Mouse (Mus musculus): ENCODE measurements around the gene Spop. TPM values are rescaled to one million over a fixed set of nuclear protein-coding genes. Genes with fewer than 3 reads are reported as not detected.

The Spop gene
- polyA plus RNA-seq, 1 experiment from 2014 or later, result 140 TPM

- Histone ChIP-seq H3K9me3 (ENCODE audit: low read length) (no peaks in the 10 kb centered on the region), H3K4me1 (ENCODE audit: insufficient read depth, low read depth, low read length) (peaks cover 10% of the 10 kb centered on the region; the same call in 1 of the 2 replicates), H3K36me3 (ENCODE audit: insufficient read depth, low read length) (peaks cover 7% of the 10 kb centered on the region), H3K27ac (ENCODE audit: low read length) (no peak overlapping the region), H3K4me3 (ENCODE audit: low read depth, low read length) (no peak overlapping the region), H3K4me2 (replicated peaks; ENCODE audit: low read depth, low read length) (no peak overlapping the region), H3K9ac (replicated peaks; ENCODE audit: low read depth) (no peak overlapping the region), H3K27me3 (replicated peaks; ENCODE audit: insufficient read depth, low read length) (no peaks in the 10 kb centered on the region)
- DNase-seq (ENCODE audit: low spot score) (no peak), ATAC-seq (no peak)
- TF ChIP-seq EP300 (IDR thresholded peaks at IDR 0.05), result no peak
- TF ChIP-seq CTCF (IDR thresholded peaks at IDR 0.05), result no peak
- WGBS, result 94% methylated on average over 8 of the region's 8 CpGs
Observed at GRCm38 (mm10) chr11:95368231-95368823, 45.6 kb upstream of the Spop start.

DNA sequence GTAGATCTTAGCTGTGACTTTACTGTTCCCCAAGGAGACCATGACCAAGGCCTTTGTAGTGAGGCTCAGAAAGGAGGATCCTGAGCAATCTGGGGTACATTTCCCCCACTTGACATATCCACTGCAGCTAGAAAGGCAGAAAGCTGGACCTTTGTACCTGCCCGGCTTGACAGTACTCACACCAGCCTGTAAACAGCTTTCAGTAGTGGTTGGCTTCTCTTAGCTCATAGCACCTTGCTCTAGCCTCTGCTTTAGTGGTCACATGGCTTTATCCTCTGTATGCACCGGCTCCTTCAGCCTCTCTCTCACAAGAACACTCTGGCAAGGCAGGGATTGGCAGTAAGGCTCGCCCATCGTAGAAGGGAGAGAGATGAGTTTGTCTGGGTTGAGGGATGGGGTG lies 45.0 kb upstream of the Spop start:
- H3K9ac ChIP-seq (replicated peaks; ENCODE audit: low read depth), result no peak overlapping the region
- H3K9me3 ChIP-seq (ENCODE audit: low read length), result no peaks in the 10 kb centered on the region
- no peak overlapping the region for H3K27ac ChIP-seq (ENCODE audit: low read length)
- 82% methylated on average over 4 of the region's 4 CpGs for WGBS
- ATAC-seq, result no peak
- no peaks in the 10 kb centered on the region for H3K27me3 ChIP-seq (replicated peaks; ENCODE audit: insufficient read depth, low read length)
- no peak for DNase-seq (ENCODE audit: low spot score)
- peaks cover 9% of the 10 kb centered on the region for H3K36me3 ChIP-seq (ENCODE audit: insufficient read depth, low read length)
- H3K4me2 ChIP-seq (replicated peaks; ENCODE audit: low read depth, low read length), result no peak overlapping the region
- H3K4me1 ChIP-seq (ENCODE audit: insufficient read depth, low read depth, low read length), result peaks cover 10% of the 10 kb centered on the region; the same call in 1 of the 2 replicates
- no peak for TF ChIP-seq EP300 (IDR thresholded peaks at IDR 0.05)
- no peak for TF ChIP-seq CTCF (IDR thresholded peaks at IDR 0.05)
- no peak overlapping the region for H3K4me3 ChIP-seq (ENCODE audit: low read depth, low read length)

- DNase-seq (ENCODE audit: low spot score) (peak; percentile 86), ATAC-seq (peak; percentile 74)
- WGBS, result 63% methylated on average over 15 of the region's 15 CpGs
- peaks cover 10% of the 10 kb centered on the region; the same call in 1 of the 2 replicates for H3K4me1 ChIP-seq (ENCODE audit: insufficient read depth, low read depth, low read length)
- H3K9me3 ChIP-seq (ENCODE audit: low read length), result no peaks in the 10 kb centered on the region
- H3K4me2 ChIP-seq (replicated peaks; ENCODE audit: low read depth, low read length), result no peak overlapping the region
- no peaks in the 10 kb centered on the region for H3K27me3 ChIP-seq (replicated peaks; ENCODE audit: insufficient read depth, low read length)
- no peak overlapping the region for H3K9ac ChIP-seq (replicated peaks; ENCODE audit: low read depth)
- H3K27ac ChIP-seq (ENCODE audit: low read length), result peak overlapping the region; percentile 38; the same call in 1 of the 2 replicates
- no peak overlapping the region for H3K4me3 ChIP-seq (ENCODE audit: low read depth, low read length)
- H3K36me3 ChIP-seq (ENCODE audit: insufficient read depth, low read length), result peaks cover 17% of the 10 kb centered on the region
- TF ChIP-seq EP300 (IDR thresholded peaks at IDR 0.05), result no peak
- no peak for TF ChIP-seq CTCF (IDR thresholded peaks at IDR 0.05)
Observed at GRCm38 (mm10) chr11:95369964-95370890, 43.7 kb upstream of the Spop start.

- H3K4me1 ChIP-seq (ENCODE audit: insufficient read depth, low read depth, low read length), result peaks cover 10% of the 10 kb centered on the region; the same call in 1 of the 2 replicates
- 93% methylated on average over 7 of the region's 7 CpGs for WGBS
- H3K4me2 ChIP-seq (replicated peaks; ENCODE audit: low read depth, low read length), result no peak overlapping the region
- ATAC-seq (no peak), DNase-seq (ENCODE audit: low spot score) (no peak)
- H3K4me3 ChIP-seq (ENCODE audit: low read depth, low read length), result no peak overlapping the region
- peaks cover 21% of the 10 kb centered on the region for H3K36me3 ChIP-seq (ENCODE audit: insufficient read depth, low read length)
- H3K9me3 ChIP-seq (ENCODE audit: low read length), result no peaks in the 10 kb centered on the region
- H3K9ac ChIP-seq (replicated peaks; ENCODE audit: low read depth), result no peak overlapping the region
- H3K27ac ChIP-seq (ENCODE audit: low read length), result no peak overlapping the region
- H3K27me3 ChIP-seq (replicated peaks; ENCODE audit: insufficient read depth, low read length), result no peaks in the 10 kb centered on the region
- TF ChIP-seq CTCF (IDR thresholded peaks at IDR 0.05) (no peak), EP300 (IDR thresholded peaks at IDR 0.05) (no peak)
Observed at GRCm38 (mm10) chr11:95371182-95371581, 42.7 kb upstream of the Spop start.

DNA sequence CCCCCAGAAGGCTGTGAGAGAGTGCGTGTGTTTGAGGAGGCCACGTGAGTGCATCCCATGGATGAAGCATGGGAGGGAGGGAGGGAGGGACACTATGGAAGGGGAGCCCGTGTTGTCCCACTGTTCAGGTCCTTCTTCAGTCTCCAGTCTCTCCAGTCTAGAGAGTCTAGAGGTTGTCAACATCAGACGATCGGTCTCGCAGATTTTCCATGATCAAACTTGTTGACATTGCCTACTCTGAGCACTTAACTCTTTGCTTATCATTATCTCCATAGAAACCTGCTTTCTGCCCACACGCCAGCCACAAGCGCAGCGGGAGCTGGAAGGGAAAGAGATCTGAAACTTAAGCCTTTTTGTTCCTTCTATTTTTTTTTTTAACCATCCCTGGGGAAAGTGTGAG lies 35.0 kb upstream of the Spop start:
- Histone ChIP-seq H3K4me1 (ENCODE audit: insufficient read depth, low read depth, low read length) (no peaks in the 10 kb centered on the region), H3K4me3 (ENCODE audit: low read depth, low read length) (no peak overlapping the region), H3K27ac (ENCODE audit: low read length) (no peak overlapping the region), H3K27me3 (replicated peaks; ENCODE audit: insufficient read depth, low read length) (no peaks in the 10 kb centered on the region), H3K9me3 (ENCODE audit: low read length) (no peaks in the 10 kb centered on the region), H3K9ac (replicated peaks; ENCODE audit: low read depth) (no peak overlapping the region), H3K4me2 (replicated peaks; ENCODE audit: low read depth, low read length) (no peak overlapping the region), H3K36me3 (ENCODE audit: insufficient read depth, low read length) (peaks cover 25% of the 10 kb centered on the region)
- ATAC-seq, result no peak
- DNase-seq (ENCODE audit: low spot score), result no peak
- TF ChIP-seq EP300 (IDR thresholded peaks at IDR 0.05), result no peak
- TF ChIP-seq CTCF (IDR thresholded peaks at IDR 0.05), result no peak
- WGBS, result 56% methylated on average over 9 of the region's 9 CpGs

DNA sequence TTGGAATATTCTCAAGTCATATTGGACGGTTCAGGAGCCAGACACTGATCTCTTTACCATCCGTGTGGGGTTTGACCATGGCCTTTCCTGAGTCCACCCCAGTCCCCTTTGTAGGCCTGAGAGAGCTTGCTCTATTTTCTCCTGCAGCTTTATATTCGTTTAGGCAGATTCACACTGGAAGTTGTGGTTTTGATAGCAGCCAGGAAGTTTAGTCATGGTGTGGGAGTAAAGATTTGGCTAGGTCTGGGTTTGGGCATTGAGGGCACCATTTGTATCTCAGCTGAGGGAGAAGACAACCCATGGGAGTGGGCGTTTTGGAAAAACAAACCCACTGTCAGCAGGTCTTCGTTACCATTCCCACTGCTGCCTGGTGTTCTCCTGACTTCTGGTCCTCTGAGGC lies 34.3 kb upstream of the Spop start:
- DNase-seq (ENCODE audit: low spot score) (no peak), ATAC-seq (no peak)
- TF ChIP-seq CTCF (IDR thresholded peaks at IDR 0.05) (no peak), EP300 (IDR thresholded peaks at IDR 0.05) (no peak)
- H3K36me3 ChIP-seq (ENCODE audit: insufficient read depth, low read length), result peaks cover 22% of the 10 kb centered on the region
- H3K9ac ChIP-seq (replicated peaks; ENCODE audit: low read depth), result no peak overlapping the region
- H3K4me3 ChIP-seq (ENCODE audit: low read depth, low read length), result no peak overlapping the region
- H3K4me2 ChIP-seq (replicated peaks; ENCODE audit: low read depth, low read length), result no peak overlapping the region
- H3K27ac ChIP-seq (ENCODE audit: low read length), result no peak overlapping the region
- WGBS, result 58% methylated on average over 5 of the region's 5 CpGs
- H3K27me3 ChIP-seq (replicated peaks; ENCODE audit: insufficient read depth, low read length), result no peaks in the 10 kb centered on the region
- H3K9me3 ChIP-seq (ENCODE audit: low read length), result no peaks in the 10 kb centered on the region
- H3K4me1 ChIP-seq (ENCODE audit: insufficient read depth, low read depth, low read length), result no peaks in the 10 kb centered on the region

All from lung, postnatal 0 days (tissue).